In the genomic region with DNA sequence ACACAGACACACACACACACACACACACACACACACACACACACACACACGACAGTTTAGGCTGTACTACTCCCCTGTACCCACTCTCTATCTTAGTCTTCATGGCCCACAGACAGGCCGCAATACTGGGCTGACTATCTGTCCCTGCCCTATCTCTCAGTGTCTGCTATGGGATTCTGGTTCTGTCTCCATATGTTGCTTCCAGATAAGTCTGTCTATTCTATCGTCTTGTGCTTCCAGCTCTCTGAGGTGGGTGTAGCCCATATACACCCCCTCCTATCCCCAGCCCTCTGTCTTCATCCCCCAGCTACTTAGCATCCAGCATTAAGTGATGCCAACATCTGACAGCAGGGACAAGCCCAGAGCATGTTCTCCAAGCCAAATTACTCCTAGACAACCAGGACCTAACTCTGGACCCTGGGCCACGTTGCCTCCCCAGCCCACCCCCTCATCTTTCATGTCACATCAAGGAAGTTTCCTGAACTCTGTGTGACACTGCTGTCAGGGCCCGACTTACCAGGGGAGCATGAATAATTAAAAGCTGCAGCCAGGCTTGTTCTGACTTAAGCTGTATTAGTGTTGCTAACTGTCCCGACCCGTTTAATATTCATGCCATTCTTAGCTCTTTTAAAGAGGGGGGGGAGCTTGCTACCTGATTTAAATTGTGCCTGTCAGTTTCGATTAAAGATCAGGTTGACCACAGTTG, we compare ENCODE assay signal across 14 mouse cellular contexts.
DNase-seq lines count a peak whose midpoint lies in the region; ATAC-seq and TF ChIP-seq lines count a peak whose summit lies in the region.
"Had no signal": no experiment of that assay in that cellular context is flagged by ENCODE, and none has a peak within 500 bp of the region (broad histone marks: within the 10 kb centered on the region; RNA-seq: fewer than 3 reads in every experiment).

No protein-coding gene starts in this region.

- H3K9ac ChIP-seq in heart, adult 2 months (ENCODE audit: low read depth, low read length): no peak overlapping the region
- H3K9ac ChIP-seq in liver, embryonic 16.5 days (ENCODE audit: low read depth, low read length): no peak overlapping the region
- H3K9ac ChIP-seq: forebrain, postnatal 0 days had no signal

- TF ChIP-seq EP300 in heart, adult 2 months (IDR thresholded peaks at IDR 0.05; ENCODE audit: insufficient read depth, low read depth, low read length): no peak

- H3K4me3 ChIP-seq in heart, embryonic 10.5 days: no peak overlapping the region
- no peak overlapping the region for H3K4me3 ChIP-seq in heart, adult 2 months
- H3K4me3 ChIP-seq in liver, embryonic 16.5 days (ENCODE audit: low read depth, low read length): no peak overlapping the region
- no peak overlapping the region for H3K4me3 ChIP-seq in kidney, adult 2 months (ENCODE audit: insufficient read depth, low read depth, low read length)
- H3K4me3 ChIP-seq: layer of hippocampus, adult 2 months had no signal

- H3K9me3 ChIP-seq in heart, embryonic 10.5 days: no peaks in the 10 kb centered on the region
- H3K9me3 ChIP-seq in liver, embryonic 16.5 days (replicated peaks; ENCODE audit: control insufficient read depth, low read length): no peaks in the 10 kb centered on the region

- no peak overlapping the region for H3K4me2 ChIP-seq in liver, embryonic 16.5 days (ENCODE audit: low read depth, low read length)

- peak; percentile 91 for DNase-seq in heart, embryonic 10.5 days (ENCODE audit: low spot score)
- DNase-seq in heart, adult 2 months: no peak
- peak; percentile 53 for DNase-seq in retina, embryonic 14.5 days (ENCODE audit: low spot score)
- DNase-seq in thymus, postnatal 14 days: no peak
- DNase-seq in lung, postnatal 36 days: no peak
- no peak for DNase-seq in kidney, adult 2 months
- DNase-seq: cerebellum, adult 11-12 months; forebrain, postnatal 0 days; heart, postnatal 4 days; kidney, adult 9 months; lung, adult 2 months had no signal

- TF ChIP-seq POLR2A in heart, adult 2 months (IDR thresholded peaks at IDR 0.05; ENCODE audit: insufficient read depth, low read depth, low read length): no peak
- TF ChIP-seq POLR2A in kidney, adult 2 months (IDR thresholded peaks at IDR 0.05; ENCODE audit: low read depth, low read length): no peak

- intact Hi-C loops in heart, adult 2 months (cut with DNase I): no loop called here

- H3K27ac ChIP-seq in heart, embryonic 10.5 days: peak overlapping the region; percentile 9; the same call in 1 of the 2 replicates
- no peak overlapping the region for H3K27ac ChIP-seq in heart, adult 2 months
- H3K27ac ChIP-seq in liver, embryonic 16.5 days (ENCODE audit: low read length): no peak overlapping the region
- H3K27ac ChIP-seq in kidney, adult 2 months (ENCODE audit: insufficient read depth, low read depth, low read length): no peak overlapping the region
- H3K27ac ChIP-seq: layer of hippocampus, adult 2 months had no signal

- no peak for TF ChIP-seq CTCF in heart, adult 2 months (IDR thresholded peaks at IDR 0.05)
- TF ChIP-seq CTCF in kidney, adult 2 months (conservative IDR thresholded peaks at IDR 0.05; ENCODE audit: insufficient read depth, insufficient read length, low read depth, low read length): no peak

- peaks cover 24% of the 10 kb centered on the region; the same call in 1 of the 2 replicates for H3K27me3 ChIP-seq in heart, embryonic 10.5 days (ENCODE audit: insufficient read depth, poor library complexity, severe bottlenecking)
- no peaks in the 10 kb centered on the region for H3K27me3 ChIP-seq in heart, adult 2 months (ENCODE audit: control insufficient read depth, insufficient read depth, low read length)
- H3K27me3 ChIP-seq in liver, embryonic 16.5 days (ENCODE audit: control insufficient read depth, insufficient read depth, low read depth, low read length): no peaks in the 10 kb centered on the region
- H3K27me3 ChIP-seq in kidney, adult 2 months (replicated peaks; ENCODE audit: control insufficient read depth, insufficient read depth, low read length): no peaks in the 10 kb centered on the region

- 0 out of 2 replicates have a peak, but pooled peaks have one; percentile 51 for ATAC-seq in erythroblast, adult 5-6 weeks (replicated peaks; ENCODE audit: low FRiP score, poor library complexity, severe bottlenecking)
- ATAC-seq in liver, embryonic 16.5 days (ENCODE audit: low read depth): peak; percentile 86
- ATAC-seq: forebrain, postnatal 0 days had no signal

- no peaks in the 10 kb centered on the region for H3K79me2 ChIP-seq in heart, adult 2 months (replicated peaks; ENCODE audit: control insufficient read depth, insufficient read depth, low read length)

- H3K36me3 ChIP-seq in heart, embryonic 10.5 days: no peaks in the 10 kb centered on the region
- H3K36me3 ChIP-seq in heart, adult 2 months (ENCODE audit: control insufficient read depth, insufficient read depth, low read length): no peaks in the 10 kb centered on the region
- no peaks in the 10 kb centered on the region for H3K36me3 ChIP-seq in liver, embryonic 16.5 days (ENCODE audit: control insufficient read depth, insufficient read depth)
- H3K36me3 ChIP-seq in kidney, adult 2 months (ENCODE audit: control insufficient read depth, insufficient read depth, low read length): no peaks in the 10 kb centered on the region

- peaks cover 6% of the 10 kb centered on the region; the same call in 1 of the 2 replicates for H3K4me1 ChIP-seq in heart, embryonic 10.5 days
- no peaks in the 10 kb centered on the region for H3K4me1 ChIP-seq in heart, adult 2 months (ENCODE audit: control insufficient read depth, insufficient read depth, low read length)
- H3K4me1 ChIP-seq in liver, embryonic 16.5 days (ENCODE audit: control insufficient read depth, low read depth, low read length): no peaks in the 10 kb centered on the region
- no peaks in the 10 kb centered on the region for H3K4me1 ChIP-seq in kidney, adult 2 months (ENCODE audit: control insufficient read depth, insufficient read depth, low read length)

- 51% methylated on average over 8 of the region's 8 CpGs for WGBS in heart, embryonic 10.5 days
- 40% methylated on average over 8 of the region's 8 CpGs for WGBS in heart, adult 2 months
- WGBS in liver, embryonic 16.5 days (ENCODE audit: insufficient replicate concordance): 29% methylated on average over 8 of the region's 8 CpGs
- WGBS in kidney, adult 2 months: 44% methylated on average over 8 of the region's 8 CpGs

Comparison
In these comparisons a context has a peak if more than half of its experiments do, and no peak if none do; other contexts are left out.
1. DNase-seq: peak in heart, embryonic 10.5 days (single experiment) and retina, embryonic 14.5 days (single experiment); none in heart, adult 2 months (0 of 2), thymus, postnatal 14 days (single experiment), lung, postnatal 36 days (single experiment) and kidney, adult 2 months (single experiment).